Mouse (Mus musculus): ENCODE results near the gene Tcp10a.
"Not testable (repeated sequence)": the region's sequence is repeated elsewhere in the genome, so short reads cannot be mapped to it uniquely, and the experiment has no call there.

Tcp10a gene

DNA sequence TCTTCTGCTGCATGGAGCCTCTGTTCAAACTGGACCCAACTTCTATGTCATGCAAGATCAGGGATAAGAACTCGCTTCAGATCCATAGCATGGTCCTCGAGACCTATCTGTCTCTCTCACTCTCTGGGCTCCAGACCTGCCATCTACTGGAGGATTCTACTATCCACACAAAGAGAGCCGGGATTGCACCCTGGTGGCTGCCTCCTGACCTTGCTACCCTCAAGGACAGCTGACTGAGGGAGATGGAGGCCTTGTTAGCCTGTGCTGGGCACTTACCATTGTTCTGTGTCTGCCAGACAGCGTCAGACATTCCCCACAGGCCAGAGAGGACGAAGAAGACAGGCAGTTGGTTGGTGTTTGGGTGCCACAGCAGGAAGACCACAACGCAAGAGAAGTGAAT lies 45.0 kb downstream of the Tcp10a start:
- DNase-seq (ENCODE audit: low read depth, low spot score): not testable (repeated sequence)

DNA sequence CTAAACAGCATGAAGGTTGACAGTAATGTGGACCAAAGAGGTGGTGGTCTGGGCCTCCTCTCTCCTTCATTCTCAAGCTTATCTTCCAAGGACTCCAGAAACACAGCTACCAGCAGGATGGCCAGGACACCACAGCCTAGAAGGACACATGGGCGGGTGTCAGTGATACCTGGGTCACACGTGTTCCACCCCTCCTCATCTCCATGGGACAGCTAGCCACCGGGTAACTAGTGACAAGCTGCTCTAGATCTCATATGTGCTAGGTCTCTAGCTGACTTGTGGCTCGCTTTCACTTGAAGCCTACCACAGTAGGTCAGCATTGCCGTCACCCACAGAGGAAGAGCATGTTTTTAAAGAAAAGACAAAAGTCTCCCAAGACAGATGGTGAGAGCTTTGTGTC lies 47.4 kb downstream of the Tcp10a start, which contains the start of gene Gm49630:
Gene Gm49630, minus strand, starts transcription at position 101 of the 400 bp plus-strand sequence.
- not testable (repeated sequence) for DNase-seq (ENCODE audit: low read depth, low spot score)

DNA sequence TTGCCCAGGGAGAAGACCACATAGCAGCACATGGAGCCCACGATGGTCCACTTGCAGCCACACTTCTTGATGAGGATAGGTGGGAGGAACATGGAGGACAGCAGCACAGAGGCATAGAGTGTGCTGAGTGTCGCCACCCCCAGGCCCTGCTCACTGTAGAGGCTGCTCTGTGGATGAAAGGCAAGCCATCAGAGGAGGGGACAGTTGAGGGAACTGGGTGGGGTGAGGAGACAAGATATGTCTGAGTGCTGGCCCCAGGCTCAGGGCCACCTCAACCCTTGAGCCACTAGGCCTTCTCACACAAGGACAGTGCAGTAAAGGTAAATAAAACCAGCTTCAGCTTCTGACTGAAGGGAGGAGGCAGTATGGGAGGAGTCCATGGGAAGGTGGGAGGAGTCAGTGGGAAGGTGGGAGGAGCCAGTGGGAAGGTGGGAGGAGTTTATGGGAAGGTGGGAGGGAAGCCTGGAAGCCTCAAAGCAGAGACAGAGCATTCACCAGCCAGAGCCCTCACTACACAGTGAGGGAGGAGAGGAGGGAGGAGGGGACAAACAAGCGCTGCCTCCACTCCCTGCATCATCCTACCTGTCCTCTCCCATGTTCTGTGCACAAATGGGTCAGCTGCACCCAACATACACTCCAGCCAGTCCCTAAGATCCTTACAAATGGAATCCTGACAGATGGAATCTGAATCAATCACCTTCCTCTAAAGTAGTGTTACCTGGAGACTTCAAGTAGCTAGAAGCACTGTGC lies 52.7 kb downstream of the Tcp10a start:
- DNase-seq (ENCODE audit: low read depth, low spot score): not testable (repeated sequence)

DNA sequence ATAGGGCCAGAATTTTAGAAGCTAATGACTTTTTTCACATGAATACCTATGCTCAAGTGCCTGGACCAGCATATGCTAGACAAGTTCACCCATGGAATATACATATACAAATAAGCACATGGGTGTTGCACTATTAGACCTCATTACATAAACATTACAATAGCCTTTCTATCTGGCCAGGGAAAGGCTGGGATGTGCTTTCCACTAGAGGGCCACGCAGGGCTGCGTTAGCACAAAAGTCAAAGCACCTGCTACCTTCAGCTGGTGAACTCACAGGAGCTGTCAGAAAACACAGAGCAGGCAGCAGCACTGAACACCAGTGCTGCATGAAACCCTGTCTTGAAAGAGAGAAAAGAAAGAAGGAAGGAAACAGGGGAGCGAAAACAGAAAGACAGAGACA lies 53.5 kb downstream of the Tcp10a start:
- DNase-seq (ENCODE audit: low read depth, low spot score): not testable (repeated sequence)

DNA sequence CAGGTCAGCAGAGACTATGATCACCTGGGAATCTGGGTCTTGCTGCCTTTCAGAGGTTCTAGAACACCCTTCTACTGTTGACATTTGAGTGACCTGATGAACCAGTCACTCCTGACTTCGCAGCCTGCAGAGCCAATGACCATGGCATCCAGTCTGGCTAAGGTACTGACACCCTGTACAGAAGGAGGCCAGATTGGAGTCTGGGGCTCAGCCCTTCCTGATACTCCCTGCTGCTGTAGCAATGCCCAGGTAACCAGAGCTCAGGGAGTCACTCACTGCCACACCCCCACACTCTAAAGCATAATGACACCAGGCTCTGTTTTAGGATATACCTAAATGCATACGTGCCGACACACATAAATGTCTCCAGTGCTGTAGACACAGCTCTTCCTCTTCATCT lies 58.3 kb downstream of the Tcp10a start:
- not testable (repeated sequence) for DNase-seq (ENCODE audit: low read depth, low spot score)

DNA sequence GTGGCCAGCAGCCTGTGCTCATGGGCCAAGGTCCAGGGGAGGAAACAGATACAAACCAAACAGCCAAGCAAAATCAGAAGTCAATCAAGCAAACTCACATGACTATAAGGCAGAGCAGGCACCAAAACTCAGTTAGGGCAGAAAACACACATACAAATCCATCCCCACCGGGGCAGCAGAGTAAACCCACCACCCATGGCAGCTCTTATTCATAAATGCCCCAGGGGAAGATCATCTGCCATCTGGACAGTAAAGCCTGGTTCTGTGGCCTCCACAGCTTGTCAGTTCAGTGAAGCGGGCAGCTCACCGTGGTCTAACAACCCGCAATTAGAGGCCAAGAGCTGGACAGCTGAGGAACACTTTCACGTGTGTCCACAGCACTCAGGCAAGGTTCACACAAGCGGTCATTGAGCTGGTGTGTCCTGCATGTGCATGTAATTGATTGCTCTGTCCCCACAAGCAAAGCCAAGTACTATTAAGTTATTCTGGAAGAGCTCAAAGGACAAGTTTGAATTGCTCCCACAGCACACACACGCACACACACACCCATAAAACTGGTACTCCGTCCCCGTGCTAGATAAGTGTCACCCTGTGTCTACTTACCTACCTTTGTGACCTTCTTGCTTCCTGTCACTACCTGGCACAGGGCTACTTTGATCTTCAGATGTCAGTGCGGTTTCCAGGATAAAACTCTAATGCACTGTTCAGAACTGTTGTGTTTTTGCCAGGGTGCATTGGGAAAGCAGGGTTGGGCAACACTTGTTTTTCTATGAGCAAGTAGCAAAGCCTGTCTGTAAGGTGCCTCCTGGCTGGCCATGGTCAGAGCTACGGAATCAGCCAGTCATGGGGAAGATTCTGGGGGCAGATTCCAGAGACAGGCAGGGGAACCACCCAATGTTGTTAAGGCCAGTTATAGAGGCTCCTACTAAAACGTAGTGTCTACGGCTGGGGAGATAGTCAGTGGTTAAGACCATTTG lies 59.0 kb downstream of the Tcp10a start:
- not testable (repeated sequence) for DNase-seq (ENCODE audit: low read depth, low spot score)

DNA sequence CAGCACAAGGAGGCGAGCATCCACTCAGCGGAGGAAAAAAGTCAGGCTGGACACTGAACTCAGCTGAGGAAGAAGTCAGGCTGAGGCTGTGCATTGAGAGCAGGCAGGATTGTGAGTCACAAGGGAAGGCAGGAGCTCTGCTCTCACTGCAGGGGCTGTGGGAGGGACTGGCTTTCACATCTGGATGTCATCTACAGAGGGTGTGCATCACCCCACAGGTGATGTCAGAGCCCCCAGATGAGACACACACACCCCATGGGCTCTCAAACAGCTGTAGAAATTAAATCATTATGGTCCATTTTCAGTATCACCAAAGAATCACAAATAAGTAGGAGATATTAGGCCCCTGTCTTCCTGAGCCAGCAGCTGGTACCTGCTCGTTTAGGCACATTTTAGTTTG lies 60.9 kb downstream of the Tcp10a start, which contains the start of gene Unc93a2:
Gene Unc93a2, minus strand, starts transcription at position 101 of the 400 bp plus-strand sequence.
- not testable (repeated sequence) for DNase-seq (ENCODE audit: low read depth, low spot score)

DNA sequence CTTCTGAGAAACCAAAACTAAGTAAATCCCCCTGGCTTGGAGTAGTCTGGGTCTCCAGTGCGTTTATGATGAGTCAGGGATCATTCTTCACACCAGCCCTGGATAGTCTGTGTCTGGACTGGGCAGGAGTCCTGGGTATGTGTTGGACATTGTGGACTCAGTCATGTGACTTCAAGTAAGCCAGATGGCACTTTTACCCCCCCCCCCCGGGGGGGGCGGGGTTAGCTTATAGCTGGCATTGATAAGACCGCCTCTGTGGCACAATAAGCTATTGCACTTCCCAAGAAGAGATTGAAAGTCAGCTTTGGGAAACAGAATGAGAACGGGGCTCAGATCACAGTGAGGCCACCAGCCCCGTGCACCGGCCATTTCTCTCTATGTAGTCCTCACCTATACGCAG lies 61.6 kb downstream of the Tcp10a start:
- not testable (repeated sequence) for DNase-seq (ENCODE audit: low read depth, low spot score)

DNA sequence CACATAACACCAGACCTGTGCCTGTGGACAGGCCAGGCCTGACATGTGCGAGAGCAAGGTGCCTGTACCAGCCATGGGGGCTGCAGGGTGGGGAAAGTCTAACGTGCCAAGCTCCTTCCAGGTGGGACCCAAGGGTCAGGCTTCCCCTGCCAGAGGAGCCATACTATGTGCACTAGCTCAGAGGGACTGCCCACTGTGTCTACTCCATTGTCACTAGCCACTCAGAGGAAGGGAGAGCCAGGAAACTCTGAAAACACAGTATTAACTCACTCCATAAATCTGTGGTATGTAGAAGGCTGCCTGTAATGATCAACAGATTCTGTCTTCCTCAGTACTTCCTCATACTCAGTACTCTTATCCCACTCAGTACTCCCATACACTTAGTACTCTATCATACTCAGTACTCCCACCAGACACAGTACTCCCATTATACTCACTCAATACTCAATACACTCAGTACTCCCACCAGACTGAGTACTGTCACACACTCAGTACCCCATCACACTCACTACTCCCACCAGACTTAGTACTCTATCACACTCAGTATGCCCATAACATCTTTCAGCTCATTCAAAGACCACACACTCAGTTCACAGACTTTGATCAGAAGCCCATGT lies 64.0 kb downstream of the Tcp10a start:
- DNase-seq (ENCODE audit: low read depth, low spot score): not testable (repeated sequence)

DNA sequence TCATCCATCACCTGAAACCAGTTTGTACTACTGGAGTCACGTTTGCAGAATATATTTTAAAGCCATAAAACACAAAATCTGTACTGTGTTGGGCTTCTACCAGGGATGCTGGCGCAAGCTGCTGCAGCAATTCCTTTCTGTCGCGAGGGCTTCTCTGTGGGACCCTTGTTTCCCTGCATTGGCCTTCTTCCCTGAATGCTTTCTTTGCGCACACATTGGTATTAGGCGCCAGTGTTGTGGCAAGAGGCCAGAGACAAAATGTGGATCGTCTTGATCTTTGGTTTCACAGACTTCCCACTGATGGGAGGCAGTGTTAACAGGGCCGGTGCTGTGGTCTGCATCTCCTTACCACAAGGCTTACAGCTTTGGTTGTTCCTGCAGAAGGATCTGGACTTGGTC lies 64.5 kb downstream of the Tcp10a start:
- not testable (repeated sequence) for DNase-seq (ENCODE audit: low read depth, low spot score)

DNA sequence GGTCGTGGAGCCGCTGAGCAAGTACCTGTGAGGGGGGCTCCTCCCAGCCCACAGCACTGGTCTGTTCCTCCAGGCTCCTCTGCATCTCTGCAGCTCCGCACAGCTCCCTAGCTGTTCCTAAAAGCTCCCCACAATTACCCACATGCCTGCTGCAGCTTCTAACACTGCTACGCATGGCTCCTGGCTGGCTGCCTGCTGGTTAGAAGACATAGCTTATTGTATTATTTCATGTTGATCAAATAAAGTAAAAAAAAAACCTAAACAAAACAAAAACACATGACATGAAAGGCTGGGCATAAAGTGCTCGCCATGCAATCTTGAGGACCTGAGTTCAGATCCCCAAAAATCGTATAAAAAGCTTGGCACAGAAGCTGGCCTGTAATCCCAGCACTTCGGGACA lies 65.5 kb downstream of the Tcp10a start:
- DNase-seq (ENCODE audit: low read depth, low spot score): not testable (repeated sequence)

DNA sequence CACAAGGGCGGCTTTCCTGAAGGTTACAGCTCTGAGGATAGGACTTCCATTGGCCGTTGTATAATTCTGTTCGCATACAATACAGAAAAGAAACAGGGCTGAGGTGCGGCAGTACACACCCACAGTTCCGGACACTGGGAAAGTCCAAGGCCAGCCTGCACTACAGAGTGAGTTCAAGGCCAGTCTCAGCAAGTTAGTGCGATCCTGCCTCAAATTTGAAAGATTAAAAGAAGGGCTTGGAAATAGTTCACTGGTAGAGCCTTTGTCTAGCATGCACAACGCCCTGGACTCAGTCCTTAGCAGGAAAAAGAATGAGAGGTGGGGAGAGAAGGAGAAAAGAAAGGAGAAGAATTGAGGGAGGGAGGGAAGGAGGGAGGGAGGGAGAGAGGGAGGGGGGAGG lies 70.7 kb downstream of the Tcp10a start:
- DNase-seq (ENCODE audit: low read depth, low spot score): not testable (repeated sequence)

Measured in c-Kit-negative CD71-positive TER-119-positive erythroid progenitor cells, embryonic 14.5 days (primary cell).